Mouse (Mus musculus) midbrain, embryonic 13.5 days (tissue): ENCODE results near the gene Gm17019. TPM values are rescaled to one million over a fixed set of nuclear protein-coding genes. Genes with fewer than 3 reads are reported as not detected.
"Not testable (repeated sequence)": the region's sequence is repeated elsewhere in the genome, so short reads cannot be mapped to it uniquely, and the experiment has no call there.

Experiments
- ATAC-seq: fragments of 200-750 bp; cut with Nextera tagmentation; 2 replicates; pipeline ENCODE4 v1.8.0; 2017; ENCODE audit warnings: mild to moderate bottlenecking, moderate TSS enrichment, moderate library complexity
- H3K27ac ChIP-seq: fragments of 300-500 bp; sonication (generic); 2 replicates; pipeline ENCODE4 v1.5.1; 2015; ENCODE audit warnings: inconsistent platforms, mild to moderate bottlenecking, moderate library complexity
- H3K27me3 ChIP-seq: fragments of 300-500 bp; sonication (generic); 2 replicates; pipeline ENCODE4 v1.6.1; 2015; ENCODE audit warnings: mild to moderate bottlenecking, inconsistent platforms
- H3K36me3 ChIP-seq: fragments of 300-500 bp; sonication (generic); 2 replicates; pipeline ENCODE4 v1.6.1; 2015; ENCODE audit warnings: mild to moderate bottlenecking, inconsistent platforms
- H3K4me1 ChIP-seq: fragments of 300-500 bp; sonication (generic); replicated peaks from 2 replicates; pipeline ENCODE4 v1.6.1; 2015; ENCODE audit warnings: inconsistent platforms
- H3K4me2 ChIP-seq: fragments of 300-500 bp; sonication (generic); replicated peaks from 2 replicates; pipeline ENCODE4 v1.6.1; 2015; ENCODE audit warnings: moderate library complexity, mild to moderate bottlenecking, inconsistent platforms
- H3K4me3 ChIP-seq: fragments of 300-500 bp; sonication (generic); replicated peaks from 2 replicates; pipeline ENCODE4 v1.5.1; 2015; ENCODE audit warnings: mild to moderate bottlenecking, inconsistent platforms
- H3K9ac ChIP-seq: fragments of 300-500 bp; sonication (generic); replicated peaks from 2 replicates; pipeline ENCODE4 v1.6.1; 2015; ENCODE audit warnings: mild to moderate bottlenecking, inconsistent platforms
- H3K9me3 ChIP-seq: fragments of 300-500 bp; sonication (generic); 2 replicates; pipeline ENCODE4 v1.6.1; 2016; ENCODE audit warnings: mild to moderate bottlenecking, inconsistent platforms
- WGBS: fragments of 180-500 bp; shearing (Covaris S2); methylation state at CpG from one replicate; pipeline ENCODE4 v1.1.7; 2015; 5-methylcytosine and 5-hydroxymethylcytosine counted together
- polyA plus RNA-seq: library from polyadenylated mRNA; unstranded; fragments of >200 nt; fragmentation: Nextera tagmentation; extraction: Ambion mirVana; gene quantifications from 2 replicates; pipeline ENCODE4 v1.2.1, GENCODE M21; 2015

The Gm17019 gene
- polyA plus RNA-seq = not detected in 2 replicates

DNA sequence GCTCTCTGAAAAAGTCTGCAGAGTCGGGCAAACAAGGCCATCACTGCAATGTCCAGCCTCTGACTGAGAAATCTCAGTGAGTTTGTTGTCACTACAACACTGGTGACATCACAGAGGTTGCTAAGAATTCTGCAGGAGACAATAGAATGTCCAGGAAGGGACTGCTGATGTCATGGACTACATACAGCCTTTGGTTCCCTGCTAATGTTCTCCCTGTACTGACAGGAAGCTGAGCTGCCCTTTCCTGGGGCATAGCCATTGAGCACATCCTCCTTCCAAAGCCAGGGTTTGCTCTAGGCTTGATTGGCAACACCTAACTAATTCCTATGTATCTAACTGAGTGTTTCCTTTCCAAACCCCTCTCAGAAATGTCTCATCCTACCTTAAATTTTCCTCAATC lies at the start of gene Gm17019:
Gm17019 (minus strand) TSS at position 101 of the 400 bp plus-strand sequence.
- not testable (repeated sequence) for H3K4me1 ChIP-seq, H3K27ac ChIP-seq, H3K36me3 ChIP-seq, H3K27me3 ChIP-seq, H3K4me2 ChIP-seq, H3K4me3 ChIP-seq, ATAC-seq, H3K9ac ChIP-seq
- WGBS = 52% methylated on average over 1 of the region's 1 CpGs
- H3K9me3 ChIP-seq = peaks cover 34% of the 10 kb centered on the region

DNA sequence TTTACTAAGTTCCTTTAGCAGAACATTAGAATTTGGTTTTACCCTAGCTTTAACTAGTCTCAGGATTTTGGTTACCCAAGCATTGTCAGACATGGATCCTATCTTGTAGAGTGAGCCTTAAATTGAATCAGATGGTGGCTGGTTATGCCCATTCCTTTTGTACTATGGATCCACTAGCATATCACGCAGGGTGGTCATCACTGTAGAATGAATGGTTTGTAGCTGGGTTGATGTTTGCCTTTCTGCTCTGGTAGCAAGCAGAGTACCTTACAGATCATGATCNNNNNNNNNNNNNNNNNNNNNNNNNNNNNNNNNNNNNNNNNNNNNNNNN lies 29.6 kb upstream of the Gm17019 start:
- ATAC-seq, H3K4me2 ChIP-seq, H3K27ac ChIP-seq, H3K4me1 ChIP-seq, H3K4me3 ChIP-seq, H3K9ac ChIP-seq, H3K36me3 ChIP-seq, H3K27me3 ChIP-seq: not testable (repeated sequence)
- peaks cover 15% of the 10 kb centered on the region for H3K9me3 ChIP-seq
- 95% methylated on average over 1 of the region's 1 CpGs for WGBS

DNA sequence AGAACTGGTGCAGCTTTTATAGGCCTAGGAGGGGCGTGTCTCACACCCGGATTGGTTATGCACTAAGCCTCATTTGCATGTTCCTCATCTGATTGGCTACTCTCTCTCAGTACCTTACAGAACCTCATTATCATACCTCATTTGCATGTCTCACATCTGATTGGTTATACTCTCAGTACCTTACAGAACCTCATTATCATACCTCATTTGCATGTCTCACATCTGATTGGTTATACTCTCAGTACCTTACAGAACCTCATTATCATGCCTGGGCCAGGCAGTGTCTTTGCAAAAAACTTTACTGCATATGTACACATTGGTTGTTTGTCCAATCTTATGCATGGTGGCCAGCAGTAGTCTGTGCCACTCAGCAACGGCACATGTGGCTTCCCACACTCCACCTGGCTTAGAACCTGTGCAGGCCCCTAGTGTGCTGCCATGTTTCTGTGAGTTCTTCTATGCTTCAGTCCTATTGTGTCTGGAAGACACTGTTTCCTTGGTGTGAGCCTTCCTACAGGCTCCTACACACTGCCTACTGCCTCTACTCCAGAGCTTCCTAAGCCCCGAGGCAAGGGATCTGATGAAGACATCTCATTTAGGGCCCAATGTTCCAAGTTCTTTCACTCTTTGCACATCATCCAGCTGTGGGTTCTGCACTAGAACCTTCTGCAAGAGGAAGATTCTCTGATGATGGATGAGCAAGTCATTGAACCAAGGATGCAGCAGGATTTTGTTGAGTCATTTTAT lies 29.0 kb upstream of the Gm17019 start:
- H3K27me3 ChIP-seq, H3K36me3 ChIP-seq, H3K4me1 ChIP-seq, H3K27ac ChIP-seq, H3K4me3 ChIP-seq, H3K9ac ChIP-seq, H3K4me2 ChIP-seq: not testable (repeated sequence)
- 88% methylated on average over 4 of the region's 4 CpGs for WGBS
- H3K9me3 ChIP-seq = peaks cover 17% of the 10 kb centered on the region
- peak; percentile 90 for ATAC-seq

DNA sequence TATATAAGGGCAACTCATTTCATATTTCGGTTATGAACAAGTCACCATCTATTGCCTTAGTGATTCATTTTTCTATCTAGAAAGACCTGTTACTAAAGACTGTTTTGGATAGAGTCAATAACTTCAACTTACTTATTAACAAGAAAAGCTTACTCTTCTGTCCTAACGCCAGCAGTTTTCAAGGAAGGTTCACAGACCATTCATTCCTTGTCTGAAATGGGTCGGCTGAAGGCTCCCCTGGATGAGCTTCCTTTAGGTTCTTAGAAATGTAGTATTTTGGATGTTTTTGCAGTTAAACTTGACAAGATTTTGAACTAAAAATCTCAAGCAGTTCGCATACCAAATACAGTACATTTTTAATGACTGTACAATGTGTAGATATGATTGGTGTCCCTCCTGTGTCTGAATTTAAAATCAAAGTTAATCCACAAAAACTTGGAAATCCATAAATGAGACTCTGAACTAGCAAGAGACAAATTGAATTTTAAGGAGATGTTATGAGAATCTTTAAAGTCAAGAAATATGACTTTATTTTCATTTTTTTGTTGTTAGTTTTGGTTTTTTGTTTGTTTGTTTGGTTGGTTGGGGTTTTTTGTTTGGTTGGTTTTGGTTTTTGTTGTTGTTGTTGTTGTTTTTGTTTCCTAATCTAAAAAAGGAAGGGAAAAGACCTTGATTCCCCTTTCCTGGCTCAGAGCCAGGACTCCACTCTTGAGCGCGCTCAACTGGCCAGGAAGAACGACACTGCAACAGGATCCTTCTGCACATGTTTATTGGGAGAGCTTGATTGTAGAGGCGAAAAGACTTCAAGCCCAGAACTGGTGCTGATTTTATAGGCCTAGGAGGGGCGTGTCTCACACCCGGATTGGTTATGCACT lies 21.6 kb upstream of the Gm17019 start:
- H3K9ac ChIP-seq, H3K4me1 ChIP-seq, H3K27me3 ChIP-seq, H3K4me2 ChIP-seq, H3K36me3 ChIP-seq, H3K27ac ChIP-seq, H3K4me3 ChIP-seq, ATAC-seq: not testable (repeated sequence)
- peaks cover 19% of the 10 kb centered on the region for H3K9me3 ChIP-seq
- 77% methylated on average over 10 of the region's 10 CpGs for WGBS

DNA sequence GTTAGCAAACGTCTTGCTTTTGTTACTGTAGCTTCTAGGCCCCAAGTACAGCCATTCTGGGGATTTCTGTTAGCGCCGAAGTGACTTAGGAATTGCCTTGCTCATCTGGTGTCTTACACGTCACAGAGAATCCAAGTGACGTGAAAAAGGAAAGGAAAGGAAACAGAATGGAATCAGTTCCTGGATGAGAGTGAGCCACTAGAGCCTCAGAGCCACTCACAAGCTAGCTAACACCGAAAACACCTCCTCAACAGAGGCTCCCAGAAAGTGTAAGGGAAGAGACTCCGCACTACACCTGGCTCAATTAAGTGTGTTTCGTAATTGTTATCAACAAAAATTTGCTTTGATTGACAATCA lies 20.8 kb upstream of the Gm17019 start:
- H3K9me3 ChIP-seq = peaks cover 19% of the 10 kb centered on the region
- H3K4me1 ChIP-seq, H3K27me3 ChIP-seq, H3K27ac ChIP-seq, H3K36me3 ChIP-seq, H3K4me3 ChIP-seq, H3K4me2 ChIP-seq, H3K9ac ChIP-seq, ATAC-seq: not testable (repeated sequence)
- WGBS = 77% methylated on average over 8 of the region's 8 CpGs

DNA sequence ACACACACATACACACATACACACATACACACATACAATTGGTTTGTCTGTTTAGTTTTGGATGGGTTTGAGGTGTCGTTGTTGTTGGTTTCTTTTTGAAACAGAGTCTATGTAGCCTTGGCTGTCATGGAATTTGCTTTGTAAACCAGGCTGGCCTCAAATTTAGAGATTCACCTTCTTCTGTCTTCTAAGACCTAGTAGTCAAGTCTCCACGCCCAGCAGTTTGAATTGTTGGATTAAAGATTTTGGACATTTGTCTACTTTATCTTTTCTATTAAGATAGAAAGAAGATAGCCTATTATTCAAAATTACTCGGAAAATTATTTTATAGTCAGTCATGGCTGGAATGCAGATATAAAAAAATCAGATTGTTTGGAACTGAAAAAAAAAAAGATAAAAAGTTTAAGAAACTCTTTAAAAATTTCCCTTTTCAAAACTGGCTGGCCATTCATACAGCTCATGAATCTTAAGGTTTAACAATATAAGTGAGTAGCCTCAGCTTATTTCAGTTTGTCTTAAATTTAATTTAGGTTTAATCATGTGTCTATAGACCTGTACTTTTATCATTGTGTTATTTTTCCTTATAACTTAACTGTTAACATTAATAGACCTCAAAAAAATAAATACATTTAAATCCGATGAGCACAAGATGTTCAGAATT lies 20.3 kb upstream of the Gm17019 start:
- not testable (repeated sequence) for H3K4me3 ChIP-seq, H3K36me3 ChIP-seq, H3K4me1 ChIP-seq, H3K27me3 ChIP-seq, ATAC-seq, H3K4me2 ChIP-seq, H3K9ac ChIP-seq, H3K27ac ChIP-seq
- 83% methylated on average over 4 of the region's 4 CpGs for WGBS
- peaks cover 19% of the 10 kb centered on the region for H3K9me3 ChIP-seq

DNA sequence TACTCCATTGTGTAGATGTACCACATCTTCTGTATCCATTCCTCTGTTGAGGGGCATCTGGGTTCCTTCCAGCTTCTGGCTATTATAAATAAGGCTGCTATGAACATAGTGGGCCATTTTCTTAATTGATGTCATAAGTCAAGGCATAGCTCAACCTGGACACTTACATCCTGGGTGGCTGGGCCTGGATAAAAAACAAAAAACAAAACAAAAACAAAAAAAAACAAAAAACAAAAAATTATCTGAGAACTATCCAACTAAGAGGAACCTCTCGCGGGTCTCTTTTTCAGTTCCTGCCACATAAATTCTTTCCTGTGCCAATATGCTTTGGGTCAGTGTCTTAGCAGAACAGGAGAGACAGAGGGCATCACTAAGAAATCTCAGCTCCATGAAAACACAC lies 18.0 kb upstream of the Gm17019 start:
- H3K4me3 ChIP-seq, ATAC-seq, H3K27ac ChIP-seq, H3K27me3 ChIP-seq, H3K36me3 ChIP-seq, H3K4me2 ChIP-seq, H3K4me1 ChIP-seq, H3K9ac ChIP-seq: not testable (repeated sequence)
- peaks cover 15% of the 10 kb centered on the region for H3K9me3 ChIP-seq
- 76% methylated on average over 2 of the region's 2 CpGs for WGBS

DNA sequence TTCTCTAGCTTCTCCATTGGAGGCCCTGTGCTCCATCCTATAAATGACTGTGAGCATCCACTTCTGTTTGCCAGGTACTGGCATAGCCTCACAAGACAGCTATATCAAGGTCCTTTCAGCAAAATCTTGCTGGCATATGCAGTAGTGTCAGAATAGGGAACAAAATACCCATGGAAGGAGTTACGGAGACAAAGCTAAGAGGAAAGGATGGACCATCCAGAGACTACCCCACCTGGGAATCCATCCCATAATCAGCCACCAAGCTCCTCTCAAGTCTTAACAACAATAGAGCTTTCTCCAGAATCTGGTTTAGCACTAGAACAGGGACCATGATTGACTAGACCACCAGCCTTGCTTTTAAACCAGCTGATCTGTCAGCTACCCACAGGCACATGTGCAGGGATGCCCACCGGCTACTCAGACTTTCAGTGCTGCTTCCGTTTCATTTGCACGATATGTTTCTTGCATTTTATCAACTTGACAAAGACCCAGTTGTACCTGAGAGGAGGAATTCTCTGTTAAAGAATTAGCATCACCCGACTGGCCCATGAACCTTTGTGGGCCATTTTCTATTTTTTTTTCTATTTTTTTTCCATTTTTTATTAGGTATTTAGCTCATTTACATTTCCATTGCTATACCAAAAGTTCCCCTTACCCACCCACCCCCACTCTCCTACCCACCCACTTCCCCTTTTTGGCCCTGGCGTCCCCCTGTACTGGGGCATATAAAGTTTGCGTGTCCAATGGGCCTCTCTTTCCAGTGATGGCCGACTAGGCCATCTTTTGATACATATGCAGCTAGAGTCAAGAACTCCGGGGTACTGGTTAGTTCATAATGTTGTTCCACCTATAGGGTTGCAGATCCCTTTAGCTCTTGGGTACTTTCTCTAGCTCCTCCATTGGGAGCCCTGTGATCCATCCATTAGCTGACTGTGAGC lies 12.3 kb upstream of the Gm17019 start:
- H3K9me3 ChIP-seq, H3K4me1 ChIP-seq, H3K4me3 ChIP-seq, H3K9ac ChIP-seq, H3K36me3 ChIP-seq, H3K27me3 ChIP-seq, H3K27ac ChIP-seq, H3K4me2 ChIP-seq: not testable (repeated sequence)
- 86% methylated on average over 9 of the region's 9 CpGs for WGBS
- peak; percentile 60 for ATAC-seq

DNA sequence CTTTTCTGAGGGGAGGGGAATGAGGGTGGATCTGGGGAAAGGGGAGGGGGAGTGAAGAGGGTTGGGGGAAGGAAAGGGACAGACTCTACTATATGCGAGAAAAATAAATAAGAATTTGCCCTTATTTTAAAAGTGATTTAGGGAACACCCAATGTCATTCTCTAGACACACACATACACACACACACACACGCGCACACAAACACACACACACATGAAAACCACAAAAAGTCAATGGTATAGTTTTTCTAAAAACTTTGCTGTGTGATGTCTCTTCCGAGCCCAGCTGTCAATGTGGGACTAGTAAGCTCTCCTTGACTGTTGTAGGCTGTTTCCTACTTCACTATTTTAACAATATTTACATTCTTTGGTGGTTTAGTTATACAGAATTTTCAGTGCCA lies 8.0 kb upstream of the Gm17019 start:
- not testable (repeated sequence) for H3K36me3 ChIP-seq, H3K4me1 ChIP-seq, H3K27ac ChIP-seq, H3K27me3 ChIP-seq, H3K4me3 ChIP-seq, ATAC-seq, H3K9ac ChIP-seq, H3K4me2 ChIP-seq
- 61% methylated on average over 4 of the region's 4 CpGs for WGBS
- peaks cover 20% of the 10 kb centered on the region for H3K9me3 ChIP-seq

DNA sequence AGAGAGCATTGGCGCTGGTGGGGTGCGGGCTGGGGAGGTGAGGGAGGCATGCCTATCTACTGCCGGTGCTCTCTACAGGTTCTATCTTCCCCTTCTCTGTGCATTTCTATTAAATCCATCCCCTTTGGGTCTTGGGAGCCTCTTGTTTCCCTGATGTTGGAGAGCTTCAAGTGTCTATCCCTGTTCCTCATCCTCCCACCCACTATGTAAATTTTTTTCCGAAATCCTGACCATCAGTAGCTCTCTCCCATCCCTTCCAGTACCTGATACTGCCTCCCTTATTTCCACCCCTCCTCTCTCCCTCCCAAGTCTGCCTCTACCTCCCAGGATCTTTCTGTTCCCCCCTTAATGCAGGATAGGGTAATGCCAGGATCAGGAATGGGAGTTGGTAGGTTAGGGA lies 7.2 kb upstream of the Gm17019 start:
- not testable (repeated sequence) for H3K4me3 ChIP-seq, H3K27me3 ChIP-seq, H3K4me2 ChIP-seq, H3K9ac ChIP-seq, H3K4me1 ChIP-seq, H3K36me3 ChIP-seq, H3K27ac ChIP-seq
- peak; percentile 94 for ATAC-seq
- 80% methylated on average over 4 of the region's 4 CpGs for WGBS
- peaks cover 20% of the 10 kb centered on the region for H3K9me3 ChIP-seq

DNA sequence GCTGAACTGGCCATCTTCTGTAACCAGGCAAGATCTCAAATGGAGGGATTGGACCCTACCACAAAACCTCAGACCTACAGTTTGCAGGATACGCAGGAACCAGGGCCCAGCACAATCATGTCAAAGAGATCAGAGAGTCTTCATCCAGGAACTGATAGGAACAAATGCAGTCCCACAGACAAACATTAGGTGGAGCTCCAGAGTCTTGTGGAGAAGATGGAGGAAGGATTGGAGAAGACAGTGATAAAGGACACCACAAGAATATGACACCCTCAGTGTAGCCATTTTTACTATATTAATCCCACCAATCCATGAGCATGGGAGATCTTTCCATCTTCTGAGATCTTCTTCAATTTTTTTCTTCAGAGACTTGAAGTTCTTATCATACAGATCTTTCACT lies 8.5 kb downstream of the Gm17019 start:
- not testable (repeated sequence) for H3K4me2 ChIP-seq, H3K36me3 ChIP-seq, H3K4me1 ChIP-seq, H3K9ac ChIP-seq, ATAC-seq, H3K4me3 ChIP-seq, H3K27me3 ChIP-seq, H3K27ac ChIP-seq
- 93% methylated on average over 1 of the region's 1 CpGs for WGBS
- peaks cover 34% of the 10 kb centered on the region for H3K9me3 ChIP-seq
